Mouse (Mus musculus): ENCODE data around the gene Prcd.

DNA sequence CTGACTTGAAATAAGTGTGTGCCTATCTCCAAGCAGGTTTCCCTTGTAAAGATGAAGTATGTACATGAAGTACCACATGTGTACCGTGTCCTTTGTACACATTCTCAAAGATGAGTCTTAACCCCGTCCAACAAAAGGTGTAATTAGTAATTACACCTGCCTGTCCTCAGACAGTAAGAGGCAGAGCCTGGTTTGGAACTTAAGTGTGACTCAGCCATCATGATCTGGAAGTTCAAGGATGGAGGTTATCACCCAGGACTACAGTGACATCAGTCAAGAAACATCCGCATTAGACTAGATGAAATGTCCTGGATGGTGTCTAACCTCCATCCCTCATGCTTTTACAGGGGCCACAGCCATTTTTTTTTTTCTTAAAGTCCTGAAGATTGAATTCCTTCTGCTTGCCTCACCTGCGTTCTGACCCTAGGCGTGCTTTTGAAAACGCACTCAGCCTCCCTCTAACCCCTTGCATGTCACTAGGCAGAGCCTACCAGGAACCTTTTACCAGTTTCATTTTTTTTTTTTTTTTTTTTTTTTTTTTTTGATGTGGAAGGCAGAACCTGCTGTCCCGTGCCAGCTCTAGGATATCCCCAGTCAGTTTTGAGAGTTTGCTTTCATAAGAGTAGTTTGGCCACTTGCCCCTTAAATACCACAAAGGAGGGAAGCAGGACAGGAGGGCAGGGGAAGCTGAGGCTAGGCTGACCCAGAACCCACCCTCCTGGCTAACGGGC lies 24.5 kb downstream of the Prcd start:
- TF ChIP-seq CTCF (IDR thresholded peaks at IDR 0.05; ENCODE audit: borderline replicate concordance, insufficient read depth, low read depth, low read length) (no peak), POLR2A (IDR thresholded peaks at IDR 0.05; ENCODE audit: borderline replicate concordance, insufficient read depth, low read length) (no peak)
